Mouse (Mus musculus) cerebellum, adult 2 months (tissue): ENCODE data around the gene Btbd17. TPM values are rescaled to one million over a fixed set of nuclear protein-coding genes. Genes with fewer than 3 reads are reported as not detected.

ENCODE experiments used
- DNase-seq, 2 experiments: peaks; one replicate each; pipeline ENCODE4 v3.0.0; 2021
- H3K27ac ChIP-seq: fragments of 200-500 bp; 2 replicates; pipeline ENCODE4 v1.5.1; 2012; ENCODE audit warnings: low read length, control low read depth, inconsistent platforms; ENCODE audit not compliant: insufficient read depth
- H3K27me3 ChIP-seq: fragments of 200-500 bp; 2 replicates; pipeline ENCODE4 v1.6.1; 2012; ENCODE audit warnings: inconsistent platforms, mild to moderate bottlenecking, low read length, moderate library complexity; ENCODE audit not compliant: control insufficient read depth, insufficient read depth
- H3K4me1 ChIP-seq: fragments of 200-500 bp; 2 replicates; pipeline ENCODE4 v1.6.1; 2011; ENCODE audit warnings: low read length; ENCODE audit not compliant: control insufficient read depth, insufficient read depth
- H3K4me3 ChIP-seq: fragments of 200-500 bp; replicated peaks from 2 replicates; pipeline ENCODE3; 2011; ENCODE audit warnings: mild to moderate bottlenecking, low read depth, low read length, control low read depth; ENCODE audit not compliant: insufficient read depth
- CTCF ChIP-seq: fragments of 200-500 bp; IDR thresholded peaks from 2 replicates; pipeline ENCODE4 v1.5.1; 2011; ENCODE audit warnings: low read depth, mild to moderate bottlenecking, control low read depth, low read length, moderate library complexity, borderline replicate concordance; ENCODE audit not compliant: insufficient read depth
- POLR2A ChIP-seq: fragments of 200-500 bp; IDR thresholded peaks from 2 replicates; pipeline ENCODE4 v1.6.1; 2011; ENCODE audit warnings: low read length, control low read depth, borderline replicate concordance; ENCODE audit not compliant: insufficient read depth
- WGBS: fragments of 180-500 bp; shearing (Covaris S2); methylation state at CpG from one replicate; pipeline ENCODE4 v1.1.7; 2018; 5-methylcytosine and 5-hydroxymethylcytosine counted together
- polyA plus RNA-seq: library from polyadenylated mRNA; depleted of rRNA; stranded (reverse); fragments of >200 nt; gene quantifications from 2 replicates; pipeline ENCODE4 v1.2.3, GENCODE M21; 2012

Btbd17 gene
- polyA plus RNA-seq, 1 experiment: 78.3 TPM

GRCm38 (mm10) chr11:114810344-114810743 is 14.6 kb upstream of the Btbd17 start:
- TF ChIP-seq CTCF (no peak), POLR2A (no peak)
- Histone ChIP-seq H3K4me3 (no peak overlapping the region), H3K4me1 (peaks cover 38% of the 10 kb centered on the region), H3K27ac (no peak overlapping the region), H3K27me3 (no peaks in the 10 kb centered on the region)
- WGBS: 56% methylated on average over 4 of the region's 4 CpGs
- no peak for DNase-seq

DNA sequence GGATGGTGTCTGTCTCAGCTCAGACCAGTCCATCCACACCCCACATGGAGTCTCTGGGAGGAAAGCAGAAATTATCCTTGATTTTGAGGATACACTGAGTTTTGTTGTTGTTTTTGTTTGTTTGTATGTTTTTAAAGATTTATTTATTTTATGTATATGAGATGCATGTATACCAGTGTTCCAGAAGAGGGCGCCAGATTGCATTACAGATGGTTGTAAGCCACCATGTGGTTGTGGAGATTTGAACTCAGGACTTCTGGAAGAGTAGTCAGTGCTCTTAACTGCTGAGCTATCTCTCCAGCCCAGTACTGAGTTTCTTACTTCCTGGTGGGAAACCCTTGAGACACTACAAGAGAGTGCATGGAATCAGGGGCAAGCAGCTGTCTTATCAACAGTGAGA is 13.6 kb upstream of the Btbd17 start:
- Histone ChIP-seq H3K4me1 (peaks cover 32% of the 10 kb centered on the region), H3K27ac (no peak overlapping the region), H3K4me3 (no peak overlapping the region), H3K27me3 (no peaks in the 10 kb centered on the region)
- 93% methylated on average over 1 of the region's 1 CpGs for WGBS
- TF ChIP-seq CTCF (0 out of 2 replicates have a peak, but pooled peaks have one; percentile 10), POLR2A (no peak)
- no peak for DNase-seq

DNA sequence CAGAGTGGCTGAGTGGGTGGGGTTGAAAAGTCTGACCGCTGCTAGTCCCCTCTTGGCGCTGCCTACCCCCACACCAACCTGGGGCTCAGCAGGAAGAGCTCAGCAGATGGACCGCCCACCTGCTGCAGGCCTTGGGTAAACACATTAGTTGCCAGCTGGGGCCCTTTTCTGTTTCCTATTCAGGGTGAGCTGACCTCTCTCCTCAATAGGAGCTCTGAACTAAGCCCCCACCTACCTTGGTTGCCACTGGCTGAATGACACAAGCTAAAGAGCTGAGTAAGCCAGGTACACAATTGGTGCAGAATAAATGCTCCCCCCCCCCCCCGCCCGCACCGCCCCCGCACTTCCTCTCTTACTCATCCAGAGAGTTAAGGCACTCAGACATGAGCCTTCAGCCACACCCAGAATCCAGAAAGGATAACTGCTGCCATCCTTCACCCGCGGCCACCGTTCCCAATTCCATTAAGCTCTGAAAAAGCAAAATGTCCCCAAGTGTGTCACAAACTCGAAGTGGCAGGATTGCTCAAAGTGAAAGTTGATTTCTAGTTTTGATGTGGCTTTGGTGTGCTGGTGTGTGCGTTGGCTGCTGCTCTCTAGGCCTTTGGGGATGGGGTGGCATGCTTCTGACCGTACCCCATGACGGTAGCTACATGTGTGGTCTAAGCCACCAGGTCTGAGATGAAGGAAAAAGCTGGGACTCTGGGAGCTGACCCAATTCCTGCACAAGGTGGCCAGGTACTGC is 12.1 kb upstream of the Btbd17 start:
- no peak for TF ChIP-seq CTCF
- no peaks in the 10 kb centered on the region for H3K27me3 ChIP-seq
- DNase-seq: peak; percentile 64 to 77
- no peak overlapping the region for H3K4me3 ChIP-seq
- H3K27ac ChIP-seq: peak overlapping the region; percentile 83
- WGBS: 31% methylated on average over 14 of the region's 14 CpGs
- peaks cover 39% of the 10 kb centered on the region for H3K4me1 ChIP-seq

DNA sequence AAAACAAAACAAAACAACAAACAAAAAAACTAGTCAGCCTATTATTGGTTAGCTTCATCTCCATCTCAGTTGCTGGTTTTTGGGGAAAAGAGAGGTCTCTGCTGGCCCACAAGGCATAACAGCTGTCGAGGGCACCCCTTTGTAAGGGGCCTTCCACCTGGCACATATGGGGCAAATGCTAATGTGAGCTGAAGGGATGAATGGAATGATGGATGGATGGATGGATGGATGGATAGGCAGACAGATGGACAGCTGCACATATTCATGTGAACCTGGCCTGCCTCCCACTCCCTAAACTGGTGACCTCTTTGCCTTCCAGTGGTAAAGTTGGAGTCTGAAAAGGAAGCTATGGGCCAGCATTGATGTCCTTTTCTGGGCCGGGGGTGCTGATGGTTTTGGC is 11.3 kb upstream of the Btbd17 start:
- peak in 1 of 2 experiments; percentile 27 for DNase-seq
- Histone ChIP-seq H3K27me3 (no peaks in the 10 kb centered on the region), H3K4me3 (no peak overlapping the region), H3K27ac (peak overlapping the region; percentile 83), H3K4me1 (peaks cover 40% of the 10 kb centered on the region)
- TF ChIP-seq POLR2A (no peak), CTCF (no peak)
- WGBS: 54% methylated on average over 2 of the region's 2 CpGs

- no peaks in the 10 kb centered on the region for H3K27me3 ChIP-seq
- no peak for DNase-seq
- H3K4me3 ChIP-seq: no peak overlapping the region
- TF ChIP-seq CTCF: no peak
- TF ChIP-seq POLR2A: no peak
- 64% methylated on average over 8 of the region's 8 CpGs for WGBS
- H3K27ac ChIP-seq: no peak overlapping the region
- peaks cover 40% of the 10 kb centered on the region for H3K4me1 ChIP-seq
Measured at GRCm38 (mm10) chr11:114803990-114804389, 8.2 kb upstream of the Btbd17 start.

GRCm38 (mm10) chr11:114802540-114803267 is 7.0 kb upstream of the Btbd17 start:
- TF ChIP-seq POLR2A: no peak
- 19% methylated on average over 15 of the region's 15 CpGs for WGBS
- DNase-seq: peak in 1 of 2 experiments; percentile 58
- Histone ChIP-seq H3K4me1 (peaks cover 35% of the 10 kb centered on the region), H3K27me3 (no peaks in the 10 kb centered on the region), H3K4me3 (no peak overlapping the region), H3K27ac (peak overlapping the region; percentile 36)

DNA sequence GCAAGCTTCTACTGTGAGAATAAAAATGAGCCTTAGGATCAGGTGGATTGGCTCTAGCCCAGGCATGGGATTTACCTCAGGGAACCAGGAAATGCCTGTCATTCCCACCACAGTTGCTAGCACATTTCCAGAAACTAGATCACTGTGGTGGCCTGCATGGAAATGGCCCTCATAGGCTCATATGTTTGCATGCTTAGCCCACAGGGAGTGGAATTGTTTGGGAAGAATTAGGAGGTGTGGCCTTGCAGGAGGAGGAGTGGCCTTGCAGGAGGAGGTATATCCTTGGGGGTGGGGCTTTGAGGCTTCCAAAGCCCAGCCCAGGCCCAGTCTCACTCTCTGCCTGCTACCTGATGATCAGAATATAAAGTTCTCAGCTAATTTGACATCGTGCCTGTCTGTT is 6.2 kb upstream of the Btbd17 start:
- H3K4me3 ChIP-seq: no peak overlapping the region
- WGBS: 95% methylated on average over 1 of the region's 1 CpGs
- H3K4me1 ChIP-seq: peaks cover 33% of the 10 kb centered on the region
- TF ChIP-seq CTCF (no peak), POLR2A (no peak)
- no peaks in the 10 kb centered on the region for H3K27me3 ChIP-seq
- DNase-seq: no peak
- no peak overlapping the region for H3K27ac ChIP-seq

DNA sequence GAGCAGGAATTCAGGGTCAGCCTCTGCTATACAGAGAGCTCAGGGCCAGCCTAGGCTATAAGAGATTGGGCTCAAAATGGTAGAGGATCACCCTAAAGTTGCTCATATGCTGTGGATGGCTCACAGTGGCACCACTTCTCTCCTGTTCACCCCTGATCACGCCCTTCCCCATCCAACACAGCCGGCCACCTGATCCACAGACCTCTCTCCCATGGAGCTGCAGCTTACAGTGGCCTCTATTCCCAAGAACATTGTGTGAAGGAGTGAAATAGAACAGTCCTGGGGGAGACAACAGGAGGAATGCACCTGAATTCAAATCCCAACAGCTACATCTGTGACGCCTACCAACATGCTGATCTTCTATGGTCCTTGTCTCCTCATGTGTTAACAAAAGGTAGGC is 2.9 kb upstream of the Btbd17 start, which contains the start of gene Gpr142:
Gene Gpr142 (plus strand): TSS at position 301 of the 400 bp plus-strand sequence.
- H3K27me3 ChIP-seq: no peaks in the 10 kb centered on the region
- peaks cover 46% of the 10 kb centered on the region for H3K4me1 ChIP-seq
- WGBS: 100% methylated on average over 3 of the region's 3 CpGs
- DNase-seq: no peak
- TF ChIP-seq CTCF (no peak), POLR2A (no peak)
- no peak within 1 kb of the TSS for H3K27ac ChIP-seq
- H3K4me3 ChIP-seq: no peak within 1 kb of the TSS
